Mouse (Mus musculus) midbrain, embryonic 14.5 days (tissue): ENCODE measurements at regions not wholly inside any gene's neighbourhood (a gene's known extent, or its start where the extent isn't known, plus 50 kb on each side); places are given as distances from the start of the nearest gene placed in this dataset.

ENCODE experiments used
- ATAC-seq: fragments of 200-750 bp; cut with Nextera tagmentation; 2 replicates; pipeline ENCODE4 v1.8.0; 2017; ENCODE audit warnings: moderate number of reproducible peaks, moderate library complexity; ENCODE audit not compliant: low FRiP score, low TSS enrichment
- DNase-seq: peaks from one replicate; pipeline ENCODE4 v3.0.0-alpha.2; 2015
- H3K27ac ChIP-seq: fragments of 300-500 bp; sonication (generic); replicated peaks from 2 replicates; pipeline ENCODE4 v1.5.1; 2014; ENCODE audit warnings: mild to moderate bottlenecking, low read depth, low read length, moderate library complexity
- H3K27me3 ChIP-seq: fragments of 300-500 bp; sonication (generic); 2 replicates; pipeline ENCODE4 v1.6.1; 2014; ENCODE audit warnings: low read length, control low read depth, mixed read lengths; ENCODE audit not compliant: control insufficient read depth, insufficient read depth
- H3K36me3 ChIP-seq: fragments of 300-500 bp; sonication (generic); 2 replicates; pipeline ENCODE4 v1.6.1; 2014; ENCODE audit warnings: low read length, control low read depth; ENCODE audit not compliant: control insufficient read depth, insufficient read depth
- H3K4me1 ChIP-seq: fragments of 300-500 bp; sonication (generic); 2 replicates; pipeline ENCODE4 v1.6.1; 2014; ENCODE audit warnings: mild to moderate bottlenecking, antibody characterized with exemption, low read length, control low read depth; ENCODE audit not compliant: control insufficient read depth, insufficient read depth
- H3K4me2 ChIP-seq: fragments of 300-500 bp; sonication (generic); 2 replicates; pipeline ENCODE4 v1.6.1; 2014; ENCODE audit warnings: mild to moderate bottlenecking, low read length, moderate library complexity
- H3K4me3 ChIP-seq: fragments of 300-500 bp; sonication (generic); replicated peaks from 2 replicates; pipeline ENCODE4 v1.5.1; 2014; ENCODE audit warnings: low read depth, low read length
- H3K9ac ChIP-seq: fragments of 300-500 bp; sonication (generic); replicated peaks from 2 replicates; pipeline ENCODE4 v1.6.1; 2014; ENCODE audit warnings: mild to moderate bottlenecking, low read length, moderate library complexity
- H3K9me3 ChIP-seq: fragments of 300-500 bp; sonication (generic); 2 replicates; pipeline ENCODE4 v1.6.1; 2016; ENCODE audit warnings: low read length, control low read depth, mixed read lengths; ENCODE audit not compliant: control insufficient read depth
- WGBS: fragments of 180-500 bp; shearing (Covaris S2); extraction: QIAGEN DNeasy Blood & Tissue Kit; methylation state at CpG from one replicate; pipeline ENCODE4 v1.1.7; 2014; 5-methylcytosine and 5-hydroxymethylcytosine counted together

DNA sequence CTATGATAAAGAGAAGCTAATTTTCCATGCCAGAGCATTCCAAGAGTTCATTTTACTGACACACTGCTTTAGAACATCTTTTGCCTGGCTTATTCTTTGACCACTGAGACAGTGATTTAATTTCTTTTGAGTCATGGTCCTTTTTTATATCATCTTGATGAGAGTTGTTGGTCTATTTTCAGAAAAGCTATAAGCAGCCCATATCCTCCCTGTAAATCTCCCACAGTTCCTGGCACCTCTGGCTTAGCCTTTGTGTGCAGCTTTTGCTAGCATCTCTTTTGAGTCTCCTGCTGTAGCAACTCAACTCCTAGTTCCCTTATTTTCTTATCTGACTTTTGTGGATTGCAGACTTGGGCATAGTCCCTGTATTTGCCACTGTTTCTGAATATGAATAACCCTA is 207.5 kb upstream of the 4931417E11Rik start:
- Histone ChIP-seq H3K36me3 (no peaks in the 10 kb centered on the region), H3K27me3 (no peaks in the 10 kb centered on the region)

DNA sequence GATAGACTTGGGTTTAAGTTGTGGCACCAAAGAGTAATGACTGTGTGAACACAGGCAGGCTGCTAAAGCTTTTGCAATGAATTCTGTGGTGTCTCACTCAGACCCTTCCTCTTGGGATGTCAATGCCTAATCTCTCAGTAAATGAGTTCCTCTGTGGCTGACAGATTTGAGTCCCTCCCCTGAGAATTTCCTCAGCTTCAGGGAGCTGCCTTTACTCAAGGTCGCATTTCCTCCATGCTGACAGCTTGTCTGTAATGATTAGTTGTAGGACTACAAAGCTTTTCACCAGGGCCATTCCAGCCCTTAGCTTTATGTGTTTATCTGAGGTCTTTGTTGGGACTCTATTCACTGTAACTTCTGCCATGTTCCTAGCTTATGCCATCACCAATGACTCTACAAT is 199.9 kb upstream of the 4931417E11Rik start:
- ATAC-seq (no peak), DNase-seq (peak; percentile 40)
- Histone ChIP-seq H3K9me3 (no peaks in the 10 kb centered on the region), H3K9ac (no peak overlapping the region), H3K36me3 (no peaks in the 10 kb centered on the region), H3K4me1 (no peaks in the 10 kb centered on the region), H3K4me2 (no peak overlapping the region), H3K4me3 (no peak overlapping the region), H3K27me3 (no peaks in the 10 kb centered on the region), H3K27ac (no peak overlapping the region)
- WGBS, result 33% methylated on average over 1 of the region's 1 CpGs

More for the DNA sequence above, 207.5 kb upstream of the 4931417E11Rik start:
- H3K4me3 ChIP-seq, result no peak overlapping the region
- no peak overlapping the region for H3K9ac ChIP-seq
- no peak overlapping the region for H3K4me2 ChIP-seq
- ATAC-seq (no peak), DNase-seq (no peak)
- no peaks in the 10 kb centered on the region for H3K9me3 ChIP-seq
- H3K4me1 ChIP-seq, result no peaks in the 10 kb centered on the region
- H3K27ac ChIP-seq, result no peak overlapping the region

DNA sequence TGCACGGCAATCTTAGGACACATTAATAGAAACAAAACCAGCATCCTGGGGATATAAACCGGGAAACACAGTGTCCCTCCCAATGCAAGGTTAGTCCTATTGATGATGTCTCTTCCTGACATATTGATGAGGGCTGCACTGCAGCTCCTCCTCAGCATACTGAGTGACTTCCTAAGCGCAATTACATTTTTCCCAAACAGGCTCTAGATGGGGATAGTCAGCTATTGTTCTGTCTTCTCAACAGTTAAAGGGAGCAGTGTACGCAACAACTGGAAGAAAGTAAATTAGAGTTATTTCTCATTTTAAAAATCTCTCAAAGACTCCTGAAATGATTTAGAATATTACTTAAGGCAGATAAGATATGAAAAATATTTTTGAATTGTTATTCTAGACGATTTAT is 189.5 kb upstream of the 4931417E11Rik start:
- no peak for ATAC-seq

DNA sequence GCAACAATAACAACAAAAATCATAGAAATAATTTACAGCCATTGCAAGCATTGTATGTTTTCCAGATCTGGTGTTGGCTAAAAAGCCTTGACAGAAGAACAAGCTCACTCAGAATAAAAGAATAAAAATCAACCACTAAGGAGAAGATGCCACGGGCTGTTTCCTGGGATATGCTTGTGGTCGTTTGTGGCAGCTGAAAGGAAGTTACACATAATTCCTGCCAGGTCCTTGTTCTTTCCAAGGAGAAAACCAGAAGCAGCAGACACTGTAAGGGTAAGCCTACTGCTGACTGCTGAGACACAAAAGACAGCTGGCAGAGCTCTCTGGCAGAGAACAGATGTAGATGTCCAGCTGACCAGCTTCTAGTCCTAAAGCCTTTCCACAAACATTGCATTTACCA is 175.9 kb upstream of the 4931417E11Rik start:
- H3K4me2 ChIP-seq, result no peak overlapping the region
- ATAC-seq (no peak), DNase-seq (no peak)
- H3K9me3 ChIP-seq, result no peaks in the 10 kb centered on the region
- WGBS, result 62% methylated on average over 2 of the region's 2 CpGs
- H3K9ac ChIP-seq, result no peak overlapping the region
- H3K4me3 ChIP-seq, result no peak overlapping the region
- H3K4me1 ChIP-seq, result no peaks in the 10 kb centered on the region
- H3K36me3 ChIP-seq, result no peaks in the 10 kb centered on the region
- no peak overlapping the region for H3K27ac ChIP-seq
- no peaks in the 10 kb centered on the region for H3K27me3 ChIP-seq

More for the DNA sequence above, 189.5 kb upstream of the 4931417E11Rik start:
- no peak overlapping the region for H3K4me2 ChIP-seq
- no peak overlapping the region for H3K9ac ChIP-seq
- H3K4me3 ChIP-seq, result no peak overlapping the region
- H3K9me3 ChIP-seq, result no peaks in the 10 kb centered on the region
- no peak overlapping the region for H3K27ac ChIP-seq
- WGBS, result 76% methylated on average over 5 of the region's 5 CpGs
- no peaks in the 10 kb centered on the region for H3K4me1 ChIP-seq
- H3K27me3 ChIP-seq, result no peaks in the 10 kb centered on the region
- no peaks in the 10 kb centered on the region for H3K36me3 ChIP-seq
- DNase-seq, result peak; percentile 67

DNA sequence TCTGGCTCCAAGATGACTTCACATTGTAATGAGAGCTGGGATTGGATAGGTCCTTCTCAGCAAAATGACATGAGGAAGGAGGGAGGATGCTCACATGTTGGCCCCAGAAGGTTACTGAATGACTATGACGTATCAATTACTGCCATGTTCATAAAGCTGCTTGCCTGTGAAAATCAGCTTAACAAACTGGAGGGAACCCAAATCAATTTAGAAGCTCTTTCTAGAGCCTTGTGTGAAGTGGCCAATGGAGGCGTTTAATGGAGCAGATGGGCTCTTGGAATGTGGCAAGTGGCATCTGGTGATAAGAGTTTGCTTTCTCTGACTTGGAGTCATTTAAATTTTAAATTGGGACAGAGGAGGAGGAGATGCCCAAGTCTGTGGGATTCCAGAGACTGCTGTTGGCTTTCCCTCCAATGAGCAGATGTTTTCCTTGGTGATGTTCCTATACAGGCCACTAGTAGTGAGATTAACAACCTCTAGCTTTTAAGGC is 175.4 kb upstream of the 4931417E11Rik start:
- H3K9ac ChIP-seq, result no peak overlapping the region
- no peaks in the 10 kb centered on the region for H3K9me3 ChIP-seq
- no peak overlapping the region for H3K4me2 ChIP-seq
- no peaks in the 10 kb centered on the region for H3K4me1 ChIP-seq
- no peaks in the 10 kb centered on the region for H3K36me3 ChIP-seq
- WGBS, result 42% methylated on average over 2 of the region's 2 CpGs
- DNase-seq (peak; percentile 48), ATAC-seq (peak; percentile 76)
- no peaks in the 10 kb centered on the region for H3K27me3 ChIP-seq
- H3K27ac ChIP-seq, result no peak overlapping the region
- H3K4me3 ChIP-seq, result no peak overlapping the region

DNA sequence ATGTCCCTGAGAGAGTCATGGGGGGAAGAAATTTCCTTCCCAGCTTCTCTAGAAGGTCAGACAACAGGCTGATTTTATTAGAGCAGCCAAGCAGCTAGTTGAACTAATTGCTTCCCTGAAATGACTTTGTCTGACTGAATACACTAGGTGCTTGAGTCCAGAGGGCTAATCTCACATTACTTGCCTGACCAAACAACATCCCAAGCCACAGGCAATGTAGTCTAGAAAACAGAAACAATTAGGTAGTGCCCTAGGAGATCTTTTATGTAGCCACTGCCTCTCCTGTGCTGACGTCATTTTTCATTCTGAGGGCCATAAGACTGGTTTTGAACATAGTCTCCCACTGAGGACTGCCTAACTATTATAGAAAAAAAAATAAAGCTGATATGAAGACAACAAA is 159.1 kb upstream of the 4931417E11Rik start:
- Histone ChIP-seq H3K4me2 (no peak overlapping the region), H3K36me3 (no peaks in the 10 kb centered on the region), H3K27ac (no peak overlapping the region), H3K4me3 (no peak overlapping the region), H3K9me3 (no peaks in the 10 kb centered on the region), H3K27me3 (no peaks in the 10 kb centered on the region), H3K4me1 (no peaks in the 10 kb centered on the region), H3K9ac (no peak overlapping the region)
- ATAC-seq (0 out of 2 replicates have a peak, but pooled peaks have one; percentile 6), DNase-seq (no peak)
- WGBS, result 8% methylated on average over 1 of the region's 1 CpGs

DNA sequence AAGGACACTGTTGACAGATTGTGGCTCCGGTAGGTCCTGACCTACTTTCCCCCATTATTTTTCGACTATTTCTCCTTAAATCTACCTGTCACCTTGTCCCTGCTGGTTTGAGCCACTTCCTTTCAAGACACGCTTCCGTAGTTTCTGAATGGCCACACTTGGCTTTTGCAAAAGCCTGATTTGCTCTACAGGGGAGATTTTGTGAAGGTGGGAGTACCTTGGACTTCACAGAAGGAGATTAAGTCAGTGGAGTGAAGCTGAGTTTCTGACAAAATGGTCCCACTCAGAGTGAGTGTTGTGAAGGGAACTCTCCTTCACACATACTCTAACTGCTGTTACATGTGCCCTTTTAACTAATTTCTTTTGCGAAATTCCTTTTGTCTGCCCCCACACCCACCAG is 157.0 kb upstream of the 4931417E11Rik start:
- Histone ChIP-seq H3K36me3 (no peaks in the 10 kb centered on the region), H3K4me2 (no peak overlapping the region), H3K27me3 (no peaks in the 10 kb centered on the region), H3K9me3 (no peaks in the 10 kb centered on the region), H3K4me3 (no peak overlapping the region), H3K27ac (no peak overlapping the region), H3K4me1 (no peaks in the 10 kb centered on the region), H3K9ac (no peak overlapping the region)
- WGBS, result 60% methylated on average over 5 of the region's 5 CpGs
- DNase-seq (no peak), ATAC-seq (no peak)

DNA sequence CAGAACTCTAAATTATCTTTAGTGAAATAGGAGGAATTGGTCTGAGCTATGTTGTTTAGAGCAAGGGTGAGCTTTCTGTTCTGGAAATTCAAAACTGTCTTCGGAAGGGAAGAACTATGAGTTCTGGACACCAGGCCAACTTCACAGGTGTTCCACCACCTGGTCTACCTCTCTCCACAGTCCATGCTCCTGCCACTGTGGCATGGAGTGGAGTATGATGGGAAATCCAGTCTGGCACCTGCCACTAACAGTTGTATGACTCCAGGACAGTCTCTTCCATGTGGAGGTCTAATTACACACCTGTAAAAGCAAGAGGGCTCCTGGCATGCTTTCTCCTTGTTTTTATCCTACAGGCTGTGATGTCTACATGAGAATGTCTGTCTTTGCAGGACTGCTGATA is 154.7 kb upstream of the 4931417E11Rik start:
- Histone ChIP-seq H3K9me3 (no peaks in the 10 kb centered on the region), H3K36me3 (no peaks in the 10 kb centered on the region), H3K4me1 (no peaks in the 10 kb centered on the region), H3K27ac (no peak overlapping the region), H3K9ac (no peak overlapping the region), H3K4me3 (no peak overlapping the region), H3K4me2 (no peak overlapping the region), H3K27me3 (no peaks in the 10 kb centered on the region)
- DNase-seq, result no peak
- no peak for ATAC-seq
- WGBS, result 93% methylated on average over 1 of the region's 1 CpGs

DNA sequence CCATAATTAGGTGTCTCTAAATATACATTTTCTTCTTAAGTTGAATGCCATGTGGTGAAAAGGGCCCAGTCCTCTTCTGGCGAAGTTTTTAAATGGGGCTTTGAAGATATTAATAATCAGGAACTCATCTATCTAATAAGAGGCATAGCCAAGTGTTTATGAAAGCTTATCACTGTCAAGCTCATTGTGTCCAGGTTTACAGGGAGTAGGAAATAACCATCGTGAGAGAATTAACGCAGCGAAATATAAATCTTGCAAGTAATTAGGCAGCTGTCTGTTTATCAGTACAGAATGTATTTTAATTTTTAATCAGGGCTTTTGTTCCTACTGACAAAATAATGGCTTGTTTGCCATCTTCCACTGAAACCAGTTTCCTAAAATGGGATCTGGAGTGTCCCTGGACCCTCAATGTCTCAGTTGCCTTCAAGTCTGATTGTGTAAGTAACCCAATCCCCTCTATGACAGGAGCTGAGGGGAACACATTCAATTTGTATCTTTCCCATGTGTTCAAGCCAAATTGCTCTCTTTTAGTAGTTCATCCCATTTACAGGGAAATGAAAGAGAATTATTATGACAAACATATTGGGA is 152.5 kb upstream of the 4931417E11Rik start:
- H3K9me3 ChIP-seq, result no peaks in the 10 kb centered on the region
- DNase-seq (no peak), ATAC-seq (no peak)
- no peak overlapping the region for H3K27ac ChIP-seq
- no peak overlapping the region for H3K9ac ChIP-seq
- no peaks in the 10 kb centered on the region for H3K4me1 ChIP-seq
- H3K36me3 ChIP-seq, result no peaks in the 10 kb centered on the region
- H3K4me3 ChIP-seq, result no peak overlapping the region
- H3K4me2 ChIP-seq, result no peak overlapping the region
- H3K27me3 ChIP-seq, result no peaks in the 10 kb centered on the region
- WGBS, result 78% methylated on average over 4 of the region's 4 CpGs
